Mouse (Mus musculus): ENCODE measurements around the gene Hagh.

DNA sequence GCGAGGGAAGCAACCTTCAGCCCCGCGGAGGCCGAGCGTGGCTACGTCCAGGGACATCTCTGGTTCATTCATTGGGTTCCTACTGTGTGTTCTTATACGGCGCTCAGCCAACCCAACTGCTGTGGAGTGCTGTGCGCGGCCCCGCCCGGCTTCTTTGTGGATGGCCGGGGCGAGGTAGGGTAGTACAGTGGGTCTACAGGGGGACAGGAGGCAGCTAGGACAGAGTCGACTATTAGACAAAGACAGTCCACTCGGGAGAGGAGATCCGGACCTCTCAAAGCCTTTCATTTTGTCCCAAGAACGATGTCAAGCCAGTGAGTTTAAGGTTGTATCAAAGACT lies 47.0 kb downstream of the Hagh start:
- TF ChIP-seq CTCF (IDR thresholded peaks at IDR 0.05; ENCODE audit: control insufficient read depth, insufficient read depth, low read length) (no peak), POLR2A (IDR thresholded peaks at IDR 0.05; ENCODE audit: borderline replicate concordance, control insufficient read depth, low read depth, low read length) (no peak)

Measured in bone marrow, adult 2 months (tissue).